Mouse (Mus musculus) CH12.LX (cell line): ENCODE data around the gene Serpinb1c. TPM values are rescaled to one million over a fixed set of nuclear protein-coding genes. Genes with fewer than 3 reads are reported as not detected.

Experiments used
- DNase-seq: peaks from one replicate; pipeline ENCODE4 v3.0.0-alpha.2; 2013; ENCODE audit errors: extremely low read depth
- H3K27ac ChIP-seq: 2 replicates; pipeline ENCODE4 v1.5.1; 2012; ENCODE audit warnings: low read depth, mild to moderate bottlenecking, control low read depth, moderate library complexity; ENCODE audit not compliant: insufficient read depth
- H3K27me3 ChIP-seq: replicated peaks from 2 replicates; pipeline ENCODE3; 2012; ENCODE audit warnings: inconsistent platforms
- H3K36me3 ChIP-seq, 2 experiments: replicated peaks in 1 of 2; 2 replicates each; pipeline versions ENCODE3 to v1.6.1; 2012; ENCODE audit warnings: inconsistent platforms in 1 of 2, low read length in 1 of 2, mild to moderate bottlenecking in 1 of 2, mixed read lengths in 1 of 2, moderate library complexity in 1 of 2; ENCODE audit not compliant: control insufficient read depth in 1 of 2, insufficient read depth in 1 of 2
- H3K4me1 ChIP-seq, 2 experiments: 2 replicates each; pipeline ENCODE4 v1.6.1; 2012; ENCODE audit warnings: inconsistent platforms in 1 of 2, moderate library complexity in 1 of 2; ENCODE audit not compliant: insufficient read depth in 2 of 2, control insufficient read depth in 1 of 2
- H3K4me2 ChIP-seq: 2 replicates; pipeline ENCODE4 v1.6.1; 2012; ENCODE audit warnings: low read depth, mild to moderate bottlenecking, control low read depth; ENCODE audit not compliant: poor library complexity, insufficient read depth, severe bottlenecking
- H3K4me3 ChIP-seq, 3 experiments: fragments of 150-350 bp in 1 of 3; sonication (generic) in 1 of 3; replicated peaks in 1 of 3; 2 replicates each; pipeline versions ENCODE3 to v1.5.1; 2011 to 2012; ENCODE audit warnings: low read depth in 2 of 3, low read length in 2 of 3, mild to moderate bottlenecking in 2 of 3, moderate library complexity in 2 of 3, control low read depth in 1 of 3, improper control_type of control experiment in 1 of 3, inconsistent platforms in 1 of 3, mixed read lengths in 1 of 3; ENCODE audit not compliant: poor library complexity in 1 of 3
- H3K79me2 ChIP-seq: replicated peaks from 2 replicates; pipeline ENCODE4 v1.6.1; 2012; ENCODE audit warnings: mild to moderate bottlenecking, moderate library complexity; ENCODE audit not compliant: control insufficient read depth, poor library complexity, insufficient read depth, severe bottlenecking; ENCODE audit errors: extremely low read depth
- H3K9ac ChIP-seq: 2 replicates; pipeline ENCODE4 v1.6.1; 2012; ENCODE audit warnings: low read depth, mild to moderate bottlenecking, control low read depth, moderate library complexity; ENCODE audit not compliant: insufficient read depth
- H3K9me3 ChIP-seq: replicated peaks from 2 replicates; pipeline ENCODE3; 2012; ENCODE audit warnings: low read length, inconsistent platforms, mixed read lengths
- BHLHE40 ChIP-seq: IDR thresholded peaks from 2 replicates; pipeline ENCODE4 v1.6.1; 2011; ENCODE audit warnings: mild to moderate bottlenecking, low read depth, low read length, improper control_type of control experiment
- CHD1 ChIP-seq: IDR thresholded peaks from 2 replicates; pipeline ENCODE4 v1.6.1; 2012; ENCODE audit warnings: low read depth, low read length, improper control_type of control experiment, inconsistent platforms
- CHD2 ChIP-seq: IDR thresholded peaks from 2 replicates; pipeline ENCODE4 v1.6.1; 2011; ENCODE audit warnings: low read length, improper control_type of control experiment
- CTCF ChIP-seq, 2 experiments: IDR thresholded peaks in 1 of 2; conservative IDR thresholded peaks in 1 of 2; 2 replicates each; pipeline ENCODE4 v1.5.1; 2011 to 2012; ENCODE audit warnings: low read depth in 2 of 2, low read length in 2 of 2, improper control_type of control experiment in 1 of 2, inconsistent platforms in 1 of 2, mild to moderate bottlenecking in 1 of 2, moderate library complexity in 1 of 2
- E2F4 ChIP-seq: IDR thresholded peaks from 2 replicates; pipeline ENCODE4 v1.6.1; 2011; ENCODE audit warnings: low read depth, low read length, improper control_type of control experiment; ENCODE audit not compliant: insufficient replicate concordance
- ELF1 ChIP-seq: IDR thresholded peaks from 2 replicates; pipeline ENCODE4 v1.6.1; 2014; ENCODE audit warnings: low read depth, mild to moderate bottlenecking, inconsistent platforms, low read length, improper control_type of control experiment
- EP300 ChIP-seq: IDR thresholded peaks from 2 replicates; pipeline ENCODE4 v1.6.1; 2011; ENCODE audit warnings: low read length, improper control_type of control experiment
- ETS1 ChIP-seq: conservative IDR thresholded peaks from 2 replicates; pipeline ENCODE4 v1.6.1; 2012; ENCODE audit warnings: low read depth, mild to moderate bottlenecking, inconsistent platforms, low read length, improper control_type of control experiment, moderate library complexity
- GABPA ChIP-seq: IDR thresholded peaks from 2 replicates; pipeline ENCODE4 v1.6.1; 2012; ENCODE audit warnings: low read depth, low read length, improper control_type of control experiment, inconsistent platforms; ENCODE audit not compliant: insufficient replicate concordance
- IRF4 ChIP-seq: IDR thresholded peaks from 2 replicates; pipeline ENCODE4 v1.6.1; 2014; ENCODE audit warnings: low read depth, mild to moderate bottlenecking, inconsistent platforms, low read length, improper control_type of control experiment
- JUN ChIP-seq: IDR thresholded peaks from 2 replicates; pipeline ENCODE4 v1.6.1; 2011; ENCODE audit warnings: low read depth, mild to moderate bottlenecking, low read length, improper control_type of control experiment, moderate library complexity; ENCODE audit not compliant: insufficient read depth
- JUND ChIP-seq: conservative IDR thresholded peaks from 2 replicates; pipeline ENCODE4 v1.6.1; 2011; ENCODE audit warnings: low read depth, low read length, improper control_type of control experiment
- KAT2A ChIP-seq: IDR thresholded peaks from 2 replicates; pipeline ENCODE4 v1.6.1; 2012; ENCODE audit warnings: low read length, improper control_type of control experiment, inconsistent platforms; ENCODE audit not compliant: insufficient replicate concordance
- MAFK ChIP-seq: IDR thresholded peaks from 2 replicates; pipeline ENCODE4 v1.6.1; 2011; ENCODE audit warnings: low read length, improper control_type of control experiment; ENCODE audit not compliant: insufficient replicate concordance
- MEF2A ChIP-seq: IDR thresholded peaks from 2 replicates; pipeline ENCODE4 v1.6.1; 2014; ENCODE audit warnings: low read depth, mild to moderate bottlenecking, inconsistent platforms, low read length, improper control_type of control experiment, borderline replicate concordance
- MYC ChIP-seq: IDR thresholded peaks from 2 replicates; pipeline ENCODE4 v1.6.1; 2011; ENCODE audit warnings: low read depth, mild to moderate bottlenecking, improper control_type of control experiment, low read length
- NRF1 ChIP-seq: IDR thresholded peaks from 2 replicates; pipeline ENCODE4 v1.6.1; 2014; ENCODE audit warnings: low read depth, mild to moderate bottlenecking, inconsistent platforms, low read length, improper control_type of control experiment, moderate library complexity
- PAX5 ChIP-seq: IDR thresholded peaks from 2 replicates; pipeline ENCODE4 v1.6.1; 2012; ENCODE audit warnings: low read length, inconsistent platforms, mixed read lengths
- POLR2A ChIP-seq: IDR thresholded peaks from 2 replicates; pipeline ENCODE4 v1.6.1; 2011; ENCODE audit warnings: low read depth, mild to moderate bottlenecking, improper control_type of control experiment, low read length
- POLR2AphosphoS2 ChIP-seq: IDR thresholded peaks from 2 replicates; pipeline ENCODE4 v1.6.1; 2011; ENCODE audit warnings: low read depth, low read length, improper control_type of control experiment
- RAD21 ChIP-seq: IDR thresholded peaks from 2 replicates; pipeline ENCODE4 v1.6.1; 2011; ENCODE audit warnings: low read depth, mild to moderate bottlenecking, low read length, improper control_type of control experiment, moderate library complexity
- SMC3 ChIP-seq: IDR thresholded peaks from 2 replicates; pipeline ENCODE4 v1.6.1; 2011; ENCODE audit warnings: low read depth, low read length, improper control_type of control experiment
- TBP ChIP-seq: conservative IDR thresholded peaks from 2 replicates; pipeline ENCODE4 v1.6.1; 2011; ENCODE audit warnings: low read depth, low read length, improper control_type of control experiment
- TCF12 ChIP-seq: IDR thresholded peaks from 2 replicates; pipeline ENCODE4 v1.6.1; 2014; ENCODE audit warnings: low read depth, mild to moderate bottlenecking, inconsistent platforms, low read length, improper control_type of control experiment
- USF1 ChIP-seq: IDR thresholded peaks from 2 replicates; pipeline ENCODE4 v1.6.1; 2014; ENCODE audit warnings: low read depth, mild to moderate bottlenecking, inconsistent platforms, low read length, improper control_type of control experiment
- ZC3H11A ChIP-seq: IDR thresholded peaks from 2 replicates; pipeline ENCODE4 v1.6.1; 2012; ENCODE audit warnings: low read depth, mild to moderate bottlenecking, inconsistent platforms, low read length, improper control_type of control experiment
- dilution Hi-C: fragments of 300-500 bp; cut with MboI; formaldehyde crosslinking; loops from 2 replicates; pipeline ENCODE4 v1.14.3; 2020; ENCODE audit warnings: low sequenced_read_pairs; ENCODE audit not compliant: extremely low pct_unique_long_range_greater_than_20kb, extremely low pct_ligation_motif_present
- in situ Hi-C: fragments of 300-500 bp; cut with MboI; formaldehyde crosslinking; loops from 3 replicates; pipeline ENCODE4 v1.14.3; 2019; ENCODE audit warnings: low sequenced_read_pairs, low pct_ligation_motif_present, low pct_unique_long_range_greater_than_20kb, mixed read lengths
- polyA plus RNA-seq: library from polyadenylated mRNA; unstranded; fragments of >175 nt; gene quantifications from 2 replicates; pipeline ENCODE4 v1.2.1, GENCODE M21; 2012; ENCODE audit warnings: low read depth; ENCODE audit not compliant: insufficient read length
- total RNA-seq, 2 experiments: library from RNA; depleted of rRNA; stranded (reverse); fragments of 300-350 nt in 1 of 2; fragments of >200 nt in 1 of 2; gene quantifications; 2 replicates each; pipeline ENCODE4 v1.2.3; 2012 to 2014

The Serpinb1c gene
- total and polyA plus RNA-seq, 3 experiments = 0.27 TPM; not detected in 2

GRCm38 (mm10) chr13:32850668-32851404 is 47.2 kb downstream of the Serpinb1c start, which contains the start of gene Serpinb1a:
Serpinb1a (minus strand) TSS chr13:32851185.
- H3K27me3 ChIP-seq = peaks cover 6% of the 10 kb centered on the region
- no peak for TF ChIP-seq NRF1
- no peak for TF ChIP-seq TCF12
- no peak for TF ChIP-seq JUND
- no peak for TF ChIP-seq POLR2A
- no peak for TF ChIP-seq CHD1
- no peak for TF ChIP-seq JUN
- no peak for TF ChIP-seq E2F4
- TF ChIP-seq USF1 = no peak
- TF ChIP-seq KAT2A = no peak
- TF ChIP-seq SMC3 = no peak
- no peak for TF ChIP-seq CHD2
- no peak for TF ChIP-seq BHLHE40
- no peak for TF ChIP-seq MAFK
- no peak for TF ChIP-seq RAD21
- TF ChIP-seq IRF4 = no peak
- no peak for TF ChIP-seq MEF2A
- no peak for TF ChIP-seq ETS1
- TF ChIP-seq TBP = no peak
- H3K9ac ChIP-seq = no peak within 1 kb of the TSS
- H3K27ac ChIP-seq = no peak within 1 kb of the TSS
- peaks cover 0 to 3% of the 10 kb centered on the region in 2 experiments for H3K36me3 ChIP-seq
- H3K9me3 ChIP-seq = no peaks in the 10 kb centered on the region
- dilution Hi-C loops = no loop called here
- H3K79me2 ChIP-seq = no peaks in the 10 kb centered on the region
- DNase-seq = peak; percentile 29
- no peak within 1 kb of the TSS for H3K4me2 ChIP-seq
- in situ Hi-C loops = loop anchor here (10.0 to 25.0 kb wide), 2 partner anchors 54 to 1061 kb away; partner anchors contain the start of gene Serpinb6c
- peaks cover 5 to 42% of the 10 kb centered on the region in 2 experiments; a peak in 3 of 4 replicates for H3K4me1 ChIP-seq
- H3K4me3 ChIP-seq = no peak within 1 kb of the TSS

GRCm38 (mm10) chr13:32850156-32850555 is 47.9 kb downstream of the Serpinb1c start:
- TF ChIP-seq EP300 (no peak), MEF2A (no peak), POLR2AphosphoS2 (no peak), KAT2A (no peak), ETS1 (no peak), ZC3H11A (no peak), TCF12 (no peak), RAD21 (no peak), SMC3 (no peak), TBP (no peak), MYC (no peak), PAX5 (no peak), ELF1 (no peak), BHLHE40 (no peak), GABPA (no peak), CTCF (conservative IDR thresholded peaks at IDR 0.05 in 1 of 2, IDR thresholded peaks at IDR 0.05 in 1 of 2; ENCODE audit: low read depth in 2 of 2, low read length in 2 of 2) (no peak)
- TF ChIP-seq, all 38 proteins: peak for 0
- no peak overlapping the region for H3K4me2 ChIP-seq
- no peaks in the 10 kb centered on the region for H3K79me2 ChIP-seq
- H3K4me1 ChIP-seq = peaks cover 5 to 42% of the 10 kb centered on the region in 2 experiments; a peak in 3 of 4 replicates
- dilution Hi-C loops = no loop called here
- H3K4me3 ChIP-seq = no peak overlapping the region
- no peak overlapping the region for H3K9ac ChIP-seq
- H3K36me3 ChIP-seq = peaks cover 0 to 4% of the 10 kb centered on the region in 2 experiments
- H3K9me3 ChIP-seq = no peaks in the 10 kb centered on the region
- in situ Hi-C loops = loop anchor here (10.0 to 25.0 kb wide), 2 partner anchors 55 to 1062 kb away; partner anchors contain the start of gene Serpinb6c
- peaks cover 4% of the 10 kb centered on the region for H3K27me3 ChIP-seq
- no peak overlapping the region for H3K27ac ChIP-seq
- no peak for DNase-seq
